Mouse (Mus musculus) forebrain, postnatal 0 days (tissue): Measurements from ENCODE around the gene Abat. TPM values are rescaled to one million over a fixed set of nuclear protein-coding genes. Genes with fewer than 3 reads are reported as not detected.
"Not testable (repeated sequence)": the region's sequence is repeated elsewhere in the genome, so short reads cannot be mapped to it uniquely, and the experiment has no call there.

Source experiments
- ATAC-seq: fragments of 200-750 bp; cut with Nextera tagmentation; 2 replicates; pipeline ENCODE4 v1.8.0; 2017; ENCODE audit warnings: mild to moderate bottlenecking, moderate library complexity
- DNase-seq: peaks from one replicate; pipeline ENCODE4 v3.0.0-alpha.2; 2015
- H3K27ac ChIP-seq: fragments of 300-500 bp; sonication (generic); 2 replicates; pipeline ENCODE4 v1.5.1; 2014; ENCODE audit warnings: low read depth, mild to moderate bottlenecking, antibody characterized with exemption, low read length, moderate library complexity, mixed read lengths
- H3K27me3 ChIP-seq: fragments of 300-500 bp; sonication (generic); 2 replicates; pipeline ENCODE4 v1.6.1; 2014; ENCODE audit warnings: mild to moderate bottlenecking, low read length, mixed read lengths; ENCODE audit not compliant: insufficient read depth
- H3K36me3 ChIP-seq: fragments of 300-500 bp; sonication (generic); 2 replicates; pipeline ENCODE4 v1.6.1; 2014; ENCODE audit warnings: mild to moderate bottlenecking, moderate library complexity; ENCODE audit not compliant: insufficient read depth
- H3K4me1 ChIP-seq: fragments of 300-500 bp; sonication (generic); 2 replicates; pipeline ENCODE4 v1.6.1; 2014; ENCODE audit warnings: antibody characterized with exemption; ENCODE audit not compliant: insufficient read depth
- H3K4me2 ChIP-seq: fragments of 300-500 bp; sonication (generic); 2 replicates; pipeline ENCODE4 v1.6.1; 2014; ENCODE audit warnings: low read depth, mild to moderate bottlenecking, moderate library complexity
- H3K4me3 ChIP-seq: fragments of 300-500 bp; sonication (generic); 2 replicates; pipeline ENCODE4 v1.5.1; 2014; ENCODE audit warnings: low read depth, low read length, mixed read lengths
- H3K9ac ChIP-seq: fragments of 300-500 bp; sonication (generic); 2 replicates; pipeline ENCODE4 v1.6.1; 2014; ENCODE audit warnings: mild to moderate bottlenecking
- H3K9me3 ChIP-seq: fragments of 300-500 bp; sonication (generic); 2 replicates; pipeline ENCODE4 v1.6.1; 2016; ENCODE audit warnings: low read length
- CTCF ChIP-seq: sonication (generic); IDR thresholded peaks from 2 replicates; pipeline ENCODE4 v1.5.1; 2016; ENCODE audit warnings: antibody characterized with exemption, control low read depth, low read depth
- WGBS: fragments of 180-500 bp; shearing (Covaris S2); extraction: QIAGEN DNeasy Blood & Tissue Kit; methylation state at CpG from one replicate; pipeline ENCODE4 v1.1.7; 2014; 5-methylcytosine and 5-hydroxymethylcytosine counted together
- polyA plus RNA-seq: library from polyadenylated mRNA; unstranded; fragments of >200 nt; fragmentation: Nextera tagmentation; extraction: Ambion mirVana; gene quantifications from 2 replicates; pipeline ENCODE4 v1.2.1, GENCODE M21; 2015
- total RNA-seq: library from RNA; depleted of rRNA; stranded (reverse); fragments of >200 nt; gene quantifications from 2 replicates; pipeline ENCODE4 v1.2.3, GENCODE M21; 2014

Gene Abat
- total and polyA plus RNA-seq, 2 experiments from 2014 or later = 69.4 to 104 TPM

GRCm38 (mm10) chr16:8547836-8548235 is 34.6 kb downstream of the Abat start:
- H3K9me3 ChIP-seq = no peaks in the 10 kb centered on the region
- no peak overlapping the region for H3K9ac ChIP-seq
- H3K27ac ChIP-seq = no peak overlapping the region
- no peak overlapping the region for H3K4me3 ChIP-seq
- H3K27me3 ChIP-seq = no peaks in the 10 kb centered on the region
- no peak for DNase-seq
- no peak overlapping the region for H3K4me2 ChIP-seq
- no peak for ATAC-seq
- peaks cover 5% of the 10 kb centered on the region; the same call in 1 of the 2 replicates for H3K36me3 ChIP-seq
- TF ChIP-seq CTCF = no peak
- WGBS = 97% methylated on average over 2 of the region's 2 CpGs
- H3K4me1 ChIP-seq = no peaks in the 10 kb centered on the region

GRCm38 (mm10) chr16:8549506-8549905 is 36.3 kb downstream of the Abat start:
- TF ChIP-seq CTCF = no peak
- H3K4me2 ChIP-seq = no peak overlapping the region
- H3K9ac ChIP-seq = no peak overlapping the region
- H3K36me3 ChIP-seq = peaks cover 5% of the 10 kb centered on the region; the same call in 1 of the 2 replicates
- no peak overlapping the region for H3K27ac ChIP-seq
- H3K4me1 ChIP-seq = no peaks in the 10 kb centered on the region
- no peaks in the 10 kb centered on the region for H3K27me3 ChIP-seq
- H3K9me3 ChIP-seq = no peaks in the 10 kb centered on the region
- DNase-seq (no peak), ATAC-seq (no peak)
- 75% methylated on average over 9 of the region's 9 CpGs for WGBS
- no peak overlapping the region for H3K4me3 ChIP-seq

GRCm38 (mm10) chr16:8554351-8554750 is 41.1 kb downstream of the Abat start:
- no peak overlapping the region for H3K4me2 ChIP-seq
- H3K27me3 ChIP-seq = no peaks in the 10 kb centered on the region
- no peaks in the 10 kb centered on the region for H3K36me3 ChIP-seq
- TF ChIP-seq CTCF = no peak
- H3K4me3 ChIP-seq = no peak overlapping the region
- H3K9ac ChIP-seq = no peak overlapping the region
- no peak for DNase-seq
- WGBS = 88% methylated on average over 3 of the region's 3 CpGs
- no peak for ATAC-seq
- H3K9me3 ChIP-seq = no peaks in the 10 kb centered on the region
- no peak overlapping the region for H3K27ac ChIP-seq
- no peaks in the 10 kb centered on the region for H3K4me1 ChIP-seq

- not testable (repeated sequence) for H3K4me2 ChIP-seq, H3K4me3 ChIP-seq, H3K27me3 ChIP-seq, H3K9ac ChIP-seq, DNase-seq, H3K27ac ChIP-seq, ATAC-seq, H3K36me3 ChIP-seq, H3K9me3 ChIP-seq, H3K4me1 ChIP-seq
- 96% methylated on average over 2 of the region's 2 CpGs for WGBS
Measured at GRCm38 (mm10) chr16:8554751-8555150, 41.5 kb downstream of the Abat start.

GRCm38 (mm10) chr16:8555371-8555770 is 42.1 kb downstream of the Abat start:
- WGBS = 63% methylated on average over 3 of the region's 3 CpGs
- not testable (repeated sequence) for H3K4me2 ChIP-seq, DNase-seq, H3K4me1 ChIP-seq, H3K27me3 ChIP-seq, H3K4me3 ChIP-seq, H3K9ac ChIP-seq, H3K36me3 ChIP-seq, H3K27ac ChIP-seq, ATAC-seq, H3K9me3 ChIP-seq

GRCm38 (mm10) chr16:8560079-8560478 is 46.9 kb downstream of the Abat start:
- H3K4me3 ChIP-seq = no peak overlapping the region
- H3K27ac ChIP-seq = no peak overlapping the region
- H3K4me2 ChIP-seq = no peak overlapping the region
- no peaks in the 10 kb centered on the region for H3K4me1 ChIP-seq
- ATAC-seq = no peak
- H3K9ac ChIP-seq = no peak overlapping the region
- TF ChIP-seq CTCF = no peak
- DNase-seq = no peak
- no peaks in the 10 kb centered on the region for H3K27me3 ChIP-seq
- WGBS = 94% methylated on average over 17 of the region's 17 CpGs
- H3K9me3 ChIP-seq = 0 out of 2 replicates have a peak, but pooled peaks cover 3% of the 10 kb centered on the region
- H3K36me3 ChIP-seq = no peaks in the 10 kb centered on the region

GRCm38 (mm10) chr16:8561101-8561500 is 47.9 kb downstream of the Abat start:
- H3K4me3 ChIP-seq, H3K4me1 ChIP-seq, H3K27me3 ChIP-seq, H3K9ac ChIP-seq, H3K36me3 ChIP-seq, H3K27ac ChIP-seq, ATAC-seq, H3K4me2 ChIP-seq, H3K9me3 ChIP-seq, DNase-seq: not testable (repeated sequence)
- WGBS = 46% methylated on average over 4 of the region's 4 CpGs

- not testable (repeated sequence) for ATAC-seq
- WGBS = 49% methylated on average over 4 of the region's 4 CpGs
Measured at GRCm38 (mm10) chr16:8561856-8562255, 48.6 kb downstream of the Abat start.

GRCm38 (mm10) chr16:8562827-8563226 is 49.6 kb downstream of the Abat start:
- not testable (repeated sequence) for H3K9me3 ChIP-seq, DNase-seq, H3K27me3 ChIP-seq, H3K36me3 ChIP-seq, H3K4me1 ChIP-seq, H3K4me2 ChIP-seq, H3K27ac ChIP-seq, H3K9ac ChIP-seq, ATAC-seq, H3K4me3 ChIP-seq
- 71% methylated on average over 3 of the region's 3 CpGs for WGBS

More at GRCm38 (mm10) chr16:8561856-8562255, 48.6 kb downstream of the Abat start:
- H3K27ac ChIP-seq, H3K4me2 ChIP-seq, H3K36me3 ChIP-seq, H3K4me1 ChIP-seq, H3K4me3 ChIP-seq, H3K9ac ChIP-seq, H3K9me3 ChIP-seq, H3K27me3 ChIP-seq, DNase-seq: not testable (repeated sequence)
